Mouse (Mus musculus) thymus, postnatal 0 days (tissue): ENCODE measurements around the gene Spats2l. TPM values are rescaled to one million over a fixed set of nuclear protein-coding genes. Genes with fewer than 3 reads are reported as not detected.

Experiments used
- DNase-seq: peaks from one replicate; pipeline ENCODE4 v3.0.0-alpha.2; 2015; ENCODE audit warnings: low spot score
- polyA plus RNA-seq: library from polyadenylated mRNA; unstranded; fragments of >200 nt; fragmentation: Nextera tagmentation; extraction: Ambion mirVana; gene quantifications from 2 replicates; pipeline ENCODE4 v1.2.1, GENCODE M21; 2015

The Spats2l gene
- polyA plus RNA-seq, result 36.3 and 41.2 TPM in 2 replicates

DNA sequence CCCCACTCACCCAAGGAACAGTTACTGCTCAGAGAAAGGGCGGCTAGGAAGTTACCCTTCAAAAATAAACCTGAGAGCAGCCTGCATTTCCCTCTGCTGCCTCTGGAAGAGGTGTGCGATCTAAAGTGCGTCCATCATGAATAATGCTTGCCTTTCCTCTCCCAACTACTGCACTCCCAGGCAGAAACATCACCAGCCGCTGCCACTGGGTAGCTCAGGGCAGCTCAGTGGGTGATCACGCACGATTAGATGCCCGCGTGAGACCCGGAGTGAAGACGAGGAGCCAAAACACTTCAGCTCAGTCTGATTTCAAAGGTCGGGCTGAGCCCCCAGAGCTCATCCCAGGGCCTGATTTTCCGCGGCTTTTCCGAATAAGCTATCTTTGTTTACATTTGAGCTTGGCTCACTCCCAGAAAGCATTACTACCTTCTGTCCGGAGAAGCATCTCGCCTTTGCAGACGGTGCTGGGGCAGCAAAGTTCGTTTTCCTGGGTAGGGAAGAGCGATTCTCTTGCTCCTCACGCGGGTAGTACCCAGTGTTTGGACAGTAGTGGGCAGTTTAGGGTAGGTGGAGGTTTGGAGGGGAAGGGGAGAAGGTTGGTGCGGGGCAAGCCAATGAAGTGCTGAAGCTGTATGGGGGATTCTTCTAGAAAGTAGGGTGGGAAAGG lies at the start of gene Spats2l:
TSS of gene Spats2l (plus strand) at position 162 of the 667 bp plus-strand sequence.
- peak; percentile 30 for DNase-seq

DNA sequence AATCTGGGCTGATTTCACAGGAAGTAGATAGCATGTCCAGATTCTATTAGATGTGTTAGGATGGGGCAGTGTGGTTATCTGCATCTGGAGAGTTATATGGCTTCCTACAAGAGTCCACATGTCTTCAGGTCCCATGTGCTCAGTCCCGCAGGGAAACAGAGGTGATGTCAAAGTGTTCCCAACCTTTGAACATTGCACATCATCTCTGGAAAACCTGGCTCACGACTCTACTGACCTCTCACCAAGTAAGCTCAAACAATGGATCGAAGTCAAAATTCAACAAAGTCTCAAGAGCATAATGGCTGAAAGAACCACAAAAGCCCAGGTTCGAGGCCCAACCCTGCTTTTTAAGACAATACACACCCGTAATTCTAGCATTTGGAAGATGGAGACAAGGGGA lies 48.7 kb upstream of the Spats2l start:
- DNase-seq, result no peak

DNA sequence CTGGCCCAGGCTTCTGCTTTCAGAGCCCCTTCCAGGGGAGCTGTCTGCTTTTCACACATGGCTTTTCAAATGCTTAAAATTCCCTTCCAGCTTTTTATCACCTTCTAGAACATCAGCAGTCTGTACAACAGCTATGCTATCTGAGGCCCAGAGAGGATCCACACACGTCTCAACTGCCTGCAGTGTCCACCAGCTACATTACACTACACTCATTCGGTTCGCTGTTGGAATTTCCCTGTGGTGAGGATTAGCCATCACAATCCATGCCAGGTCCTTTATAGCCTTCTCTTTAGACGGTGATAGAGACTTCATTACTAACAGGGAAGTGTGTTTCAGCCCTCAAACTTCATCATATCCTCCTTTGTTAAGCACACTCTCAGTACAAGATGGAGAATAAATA lies 38.1 kb upstream of the Spats2l start:
- no peak for DNase-seq

DNA sequence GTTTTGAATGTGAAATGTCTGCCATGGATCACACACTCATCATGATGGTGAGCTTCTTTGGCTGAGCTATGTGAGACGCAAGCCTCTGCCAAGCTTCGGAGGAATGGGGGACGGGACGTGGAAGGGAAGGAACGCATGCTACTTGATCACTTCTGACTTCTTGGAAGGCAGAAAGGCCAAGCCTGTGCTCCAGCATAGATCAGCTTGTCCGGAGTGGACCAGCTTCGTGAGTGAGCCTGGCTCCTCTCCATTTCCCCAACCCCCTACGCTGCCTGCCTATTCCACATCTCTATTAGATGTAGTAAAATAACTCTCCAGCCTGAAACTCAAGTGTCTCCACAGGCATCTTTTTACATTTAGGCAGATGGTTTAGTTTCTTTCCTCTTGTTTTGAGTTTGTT lies 32.2 kb upstream of the Spats2l start:
- no peak for DNase-seq

DNA sequence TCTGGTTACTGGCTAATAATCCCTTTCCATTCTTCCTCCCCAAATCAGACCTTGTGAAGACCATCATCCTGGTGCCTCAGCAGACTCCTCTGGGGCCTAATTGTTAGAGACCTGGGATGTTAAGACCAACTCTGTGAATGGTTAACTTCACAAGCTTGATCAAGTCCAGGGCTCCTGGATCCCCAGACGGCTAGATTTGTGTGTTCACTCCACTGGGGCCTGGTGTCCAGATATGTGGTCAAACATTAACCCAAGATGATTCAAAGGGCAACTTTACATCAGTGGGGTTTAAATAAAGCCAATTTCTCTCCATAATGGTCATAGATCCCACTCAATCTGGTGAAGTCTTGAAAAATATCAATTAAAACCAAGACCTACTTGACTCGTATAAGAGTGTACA lies 31.7 kb upstream of the Spats2l start:
- no peak for DNase-seq

DNA sequence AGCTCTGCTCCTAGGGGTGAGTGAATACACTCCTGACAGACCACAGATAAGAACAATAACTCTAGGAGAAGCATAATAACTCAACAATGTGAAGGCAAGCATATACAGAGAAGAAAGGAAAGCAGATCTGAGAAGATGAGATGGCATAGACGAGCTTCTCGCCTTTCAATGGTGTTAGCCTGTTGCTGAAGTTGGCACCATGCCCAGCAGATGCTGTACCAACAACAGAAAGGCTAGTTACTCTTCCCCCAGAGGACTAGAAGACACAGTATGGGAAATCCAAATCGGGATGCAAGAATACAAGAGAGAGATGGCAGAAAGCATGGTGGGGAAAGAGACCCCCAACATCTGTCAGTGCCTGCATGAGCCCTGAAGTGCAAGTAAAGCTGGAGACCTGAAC lies 22.2 kb upstream of the Spats2l start:
- no peak for DNase-seq

DNA sequence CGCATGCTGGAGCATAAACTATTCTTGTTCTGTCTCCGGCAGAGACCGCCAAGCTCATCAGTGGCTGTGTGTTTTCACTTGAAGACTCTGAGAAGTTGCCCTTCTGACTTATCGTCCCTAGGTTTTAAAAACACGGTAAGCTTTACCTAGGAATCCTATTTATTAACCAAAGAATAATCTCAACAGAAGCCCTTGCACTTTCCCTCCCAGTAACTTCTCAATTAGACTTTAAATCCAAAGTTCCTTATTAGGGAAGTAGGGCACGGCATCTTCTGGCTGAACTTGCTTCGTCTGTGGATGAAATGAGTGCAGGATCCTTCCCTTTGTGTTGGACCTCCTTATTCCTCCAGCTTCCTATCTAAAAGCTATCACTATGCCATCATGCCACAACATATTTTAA lies 7.6 kb upstream of the Spats2l start:
- no peak for DNase-seq

DNA sequence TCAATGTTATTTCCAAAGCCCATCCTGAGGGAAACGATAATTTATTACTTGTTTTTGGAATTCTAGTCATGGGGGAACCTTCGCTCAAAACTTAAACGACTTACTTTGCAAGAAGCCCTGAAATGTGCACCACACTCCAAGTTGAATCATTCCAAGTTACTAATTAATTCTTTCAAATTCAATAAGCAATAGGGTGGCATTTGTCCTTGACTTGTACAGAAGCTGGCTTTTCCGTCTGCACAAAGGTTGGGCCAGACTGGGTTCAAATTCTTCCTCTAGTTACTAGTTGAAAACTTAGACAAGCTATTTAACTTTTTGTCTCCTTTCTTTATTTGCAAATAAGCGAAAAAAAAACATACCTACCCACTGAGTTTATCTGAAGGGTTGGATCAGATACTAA lies 636 bp upstream of the Spats2l start:
- no peak for DNase-seq

DNA sequence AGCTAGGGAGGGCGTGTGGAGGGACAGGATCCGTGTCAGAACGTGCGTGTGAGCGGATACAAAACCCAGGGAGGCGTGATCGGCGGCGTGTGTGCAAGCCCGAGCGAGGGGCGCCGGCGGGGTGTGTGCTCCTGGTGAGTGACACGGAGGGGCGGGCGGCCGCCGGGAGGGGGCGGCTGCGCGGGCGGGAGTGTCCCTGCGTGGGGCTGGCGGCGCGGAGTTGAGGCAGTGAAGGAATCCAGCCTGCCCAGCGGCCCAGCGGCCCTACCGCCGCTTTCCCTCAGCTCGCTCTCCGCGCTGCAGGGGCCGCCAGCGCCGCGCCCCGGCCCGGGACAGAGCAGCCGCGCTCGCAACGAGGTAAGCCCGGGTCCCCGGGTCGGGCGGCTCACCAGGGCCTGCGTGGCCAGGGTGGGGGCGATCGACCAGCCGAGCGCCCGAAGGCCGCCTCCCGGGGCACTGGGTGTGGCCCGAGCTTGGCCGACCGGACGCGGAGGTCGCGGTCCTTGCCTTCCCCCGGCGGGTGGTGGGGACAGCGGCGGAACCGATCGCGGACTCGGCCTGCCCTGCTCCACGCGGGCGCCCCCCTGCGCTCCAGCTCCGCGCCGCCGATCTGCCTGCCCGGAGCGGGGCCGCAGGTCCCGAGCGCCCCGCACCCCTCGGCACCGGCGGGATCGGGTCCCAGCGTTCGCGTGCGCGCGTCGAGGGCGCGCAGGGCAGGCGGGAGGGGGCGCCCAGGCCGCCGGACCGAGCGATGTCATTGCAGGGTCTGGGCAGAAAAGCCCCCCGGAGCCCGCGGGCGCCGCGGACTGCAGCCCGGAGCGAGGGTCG lies 920 bp downstream of the Spats2l start:
- DNase-seq, result peak; percentile 41

DNA sequence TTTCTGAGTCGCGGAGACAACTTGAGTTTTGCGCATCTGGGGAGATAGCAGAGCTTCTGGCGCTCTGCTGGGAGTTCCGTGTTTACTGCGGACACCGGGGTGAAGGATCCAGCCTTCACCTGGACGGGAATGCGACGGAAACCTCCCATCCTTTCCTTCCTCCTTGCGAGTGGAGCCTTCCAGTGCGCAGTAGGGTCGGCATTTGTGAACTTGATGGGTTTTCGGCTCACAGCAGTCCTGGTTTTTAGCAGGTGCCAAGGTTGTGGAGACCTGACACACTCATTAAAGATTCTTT lies 1.5 kb downstream of the Spats2l start:
- DNase-seq, result peak; percentile 5

DNA sequence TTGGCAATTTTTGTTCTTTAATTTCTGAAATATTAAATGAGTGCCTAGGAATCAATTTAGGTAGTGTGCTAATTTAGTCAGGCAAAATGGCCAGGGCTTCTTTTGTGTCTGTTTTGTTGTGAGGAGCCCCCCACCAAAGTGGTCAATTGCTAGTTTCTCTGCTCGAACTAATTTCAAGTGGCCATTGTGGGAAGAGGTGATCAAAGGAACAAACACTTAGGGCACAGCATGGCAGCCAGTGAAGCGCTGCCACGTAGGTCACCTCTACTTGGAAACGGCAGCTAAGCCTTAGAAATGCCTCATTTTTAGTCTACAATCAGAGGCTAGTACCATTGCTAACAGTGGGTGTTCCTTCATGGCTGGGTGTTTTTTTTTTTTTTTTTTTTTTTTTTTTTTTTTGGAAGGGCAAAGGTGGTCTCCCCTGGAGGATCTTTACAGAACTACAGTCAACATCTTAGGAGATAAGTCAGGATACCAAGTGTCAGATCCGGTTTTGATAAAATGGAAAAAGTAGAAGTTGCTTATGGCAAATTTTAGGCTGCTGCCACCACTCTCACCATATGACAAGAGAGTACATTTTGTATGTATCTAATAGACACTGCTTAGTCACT lies 2.8 kb downstream of the Spats2l start:
- DNase-seq, result no peak

DNA sequence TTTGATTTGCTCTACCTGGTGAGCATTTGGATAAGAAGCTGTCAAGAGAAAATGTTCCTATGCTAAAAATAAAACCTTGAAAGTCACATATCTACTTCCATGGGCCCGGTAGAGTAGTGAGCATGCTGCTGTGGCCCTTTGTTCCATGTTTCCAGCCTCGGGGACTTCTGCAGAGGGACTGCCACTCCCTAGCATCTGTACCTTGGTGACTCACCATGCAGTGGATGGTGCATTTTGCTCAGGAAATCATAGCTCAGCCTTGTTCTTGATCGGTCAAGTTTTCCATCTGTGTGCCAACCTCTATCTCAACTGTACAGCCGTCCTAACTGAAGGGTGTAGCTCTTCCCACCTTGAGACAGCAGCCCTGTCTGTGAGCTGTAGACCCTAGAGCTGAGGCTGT lies 10.3 kb downstream of the Spats2l start:
- no peak for DNase-seq

DNA sequence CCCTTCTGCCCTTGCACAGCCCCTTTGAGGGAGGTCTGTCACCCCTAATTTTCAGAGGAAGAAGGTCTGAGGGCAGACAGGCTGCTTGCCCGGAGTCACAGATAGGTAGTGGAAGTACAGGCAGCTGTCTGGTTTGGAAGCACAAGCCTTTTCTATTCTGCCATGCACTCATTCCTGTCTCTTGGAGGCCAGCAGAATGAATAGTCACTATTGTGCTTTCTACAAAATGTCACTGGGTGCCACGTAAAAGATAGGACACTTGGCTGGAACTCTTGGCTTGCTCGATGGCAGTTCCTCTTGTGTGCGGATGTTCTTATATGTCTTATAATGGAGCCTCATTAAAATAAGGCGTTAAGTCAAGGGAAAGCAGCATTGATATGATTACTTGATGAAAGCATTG lies 15.9 kb downstream of the Spats2l start:
- DNase-seq, result no peak

DNA sequence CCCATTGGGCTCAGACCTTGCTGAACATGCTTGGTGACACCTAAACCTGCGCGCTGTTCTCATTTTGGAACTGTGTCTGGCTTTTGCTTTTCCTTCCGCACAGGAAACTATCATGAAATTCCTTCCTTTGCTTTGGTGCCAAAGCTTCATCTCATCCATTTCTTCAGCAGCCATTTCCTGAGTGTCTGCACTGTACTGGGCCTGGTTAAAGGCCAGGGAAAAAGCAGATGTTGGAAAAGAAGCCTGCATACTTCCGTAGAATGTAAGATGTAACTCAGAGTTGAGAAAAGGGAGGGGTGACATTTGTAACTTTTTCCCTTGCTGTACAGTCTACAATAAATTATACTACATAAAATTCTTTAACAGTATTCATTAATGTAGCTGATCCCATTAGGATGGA lies 18.2 kb downstream of the Spats2l start:
- DNase-seq, result no peak

DNA sequence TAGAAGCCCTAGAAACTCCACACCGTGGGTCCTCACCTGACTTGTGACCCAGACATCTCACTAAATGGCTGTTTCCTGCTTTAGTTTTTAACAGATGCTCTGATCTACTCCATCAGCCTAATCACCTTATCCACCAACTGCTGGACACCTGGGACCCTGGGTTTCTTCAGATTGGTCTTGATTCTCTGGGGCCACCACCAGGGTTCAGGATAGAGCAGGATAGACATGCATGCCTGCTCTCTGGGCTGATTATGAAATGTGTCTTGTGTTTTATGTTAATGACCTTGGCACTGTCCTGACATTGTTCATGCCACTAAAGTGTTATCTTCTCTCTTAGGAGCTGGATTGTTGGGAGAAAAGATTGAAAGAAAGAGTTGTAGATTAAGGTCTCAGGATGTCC lies 21.9 kb downstream of the Spats2l start:
- no peak for DNase-seq

DNA sequence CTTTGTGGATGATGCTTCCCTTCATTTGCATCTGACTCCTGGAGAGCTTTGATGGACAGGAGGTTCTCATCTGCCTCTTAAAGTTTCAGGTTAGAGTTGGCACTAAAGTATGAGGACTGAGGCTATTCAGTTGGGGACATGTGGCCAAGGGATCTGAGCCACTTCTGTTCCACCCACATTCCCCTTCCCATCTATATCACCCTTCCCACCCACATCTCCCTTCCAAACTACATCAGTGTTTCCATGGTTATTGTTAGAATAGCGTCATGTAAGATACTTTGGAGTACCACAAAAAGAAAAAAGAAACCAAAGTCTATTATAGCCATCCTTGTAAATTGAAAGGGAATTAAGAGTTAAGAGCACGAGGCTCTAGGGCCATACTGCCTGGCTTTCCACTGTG lies 25.4 kb downstream of the Spats2l start:
- DNase-seq, result no peak

DNA sequence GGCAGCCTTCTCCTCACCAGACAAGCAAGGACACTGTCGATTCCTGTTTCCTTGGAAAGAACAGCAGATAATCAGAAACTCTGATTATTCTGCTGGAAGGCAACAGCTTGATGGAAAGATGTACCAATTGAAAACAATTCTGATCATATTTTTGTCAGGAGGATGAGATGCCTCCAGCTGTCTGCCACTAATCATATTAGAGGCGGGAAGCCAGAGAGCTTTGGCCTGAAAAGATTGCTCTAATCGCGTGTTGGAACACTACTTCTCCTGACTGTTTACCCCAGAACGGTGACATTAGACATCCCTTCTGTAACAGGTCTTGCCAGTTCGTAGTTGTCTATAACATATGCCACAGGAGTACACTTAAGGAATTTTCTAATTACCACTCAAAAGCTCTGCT lies 26.9 kb downstream of the Spats2l start:
- no peak for DNase-seq

DNA sequence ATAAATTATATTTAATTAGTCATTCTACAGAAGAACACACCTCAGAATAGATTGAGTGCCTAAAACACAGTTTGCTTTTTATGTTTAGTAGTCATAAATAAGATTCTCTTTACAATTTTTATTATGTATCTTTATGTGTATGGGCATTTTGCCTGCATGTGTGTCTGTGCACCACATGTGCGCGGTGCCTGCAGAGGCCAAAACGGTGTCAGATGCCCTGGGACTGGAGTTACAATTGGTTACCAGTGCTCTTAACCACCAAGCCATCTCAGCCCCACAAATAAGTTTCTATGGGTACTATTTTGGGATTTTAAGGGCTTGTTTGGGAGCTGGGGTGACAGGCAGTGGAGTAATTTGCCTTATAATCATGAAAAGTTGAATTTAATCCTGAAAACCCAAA lies 32.2 kb downstream of the Spats2l start:
- DNase-seq, result no peak

DNA sequence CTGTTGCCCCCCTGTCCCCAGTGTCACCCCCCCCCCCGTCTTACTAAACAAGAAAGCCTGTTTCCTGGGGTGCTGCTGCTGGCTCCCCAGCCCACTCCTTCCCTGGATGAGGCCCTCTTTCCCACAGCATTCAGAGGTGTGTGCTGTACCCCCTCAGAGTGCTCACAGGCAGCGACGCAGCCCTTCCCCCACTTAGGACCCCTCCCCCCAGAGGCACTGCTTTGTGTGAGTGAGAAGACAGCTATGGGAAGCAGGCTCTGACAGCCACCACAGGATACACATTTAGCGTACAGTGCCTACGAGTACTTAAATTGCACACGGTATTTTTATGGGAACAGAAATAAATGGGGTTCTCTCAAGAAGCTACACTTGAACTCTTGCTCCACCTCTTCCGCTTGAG lies 33.9 kb downstream of the Spats2l start:
- DNase-seq, result no peak

DNA sequence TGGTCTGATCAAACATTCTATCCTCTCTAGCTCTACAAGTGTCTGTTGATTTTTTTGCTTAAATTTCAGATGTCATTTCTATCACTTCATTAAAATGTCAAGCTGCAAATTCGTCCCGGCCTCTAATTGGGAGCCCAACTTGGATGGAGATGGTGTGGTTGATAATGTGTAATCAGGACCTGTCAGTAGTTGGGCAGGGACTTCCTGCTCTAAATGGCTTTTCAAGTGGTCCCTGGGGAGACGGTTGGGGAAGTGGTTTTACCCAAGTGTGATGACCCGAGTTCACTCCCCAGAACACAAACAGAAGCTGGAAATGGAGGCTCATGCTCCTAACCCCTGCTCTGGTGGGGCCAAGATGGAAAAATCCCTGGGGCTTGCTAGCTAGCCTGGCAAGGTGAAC lies 36.3 kb downstream of the Spats2l start:
- no peak for DNase-seq

DNA sequence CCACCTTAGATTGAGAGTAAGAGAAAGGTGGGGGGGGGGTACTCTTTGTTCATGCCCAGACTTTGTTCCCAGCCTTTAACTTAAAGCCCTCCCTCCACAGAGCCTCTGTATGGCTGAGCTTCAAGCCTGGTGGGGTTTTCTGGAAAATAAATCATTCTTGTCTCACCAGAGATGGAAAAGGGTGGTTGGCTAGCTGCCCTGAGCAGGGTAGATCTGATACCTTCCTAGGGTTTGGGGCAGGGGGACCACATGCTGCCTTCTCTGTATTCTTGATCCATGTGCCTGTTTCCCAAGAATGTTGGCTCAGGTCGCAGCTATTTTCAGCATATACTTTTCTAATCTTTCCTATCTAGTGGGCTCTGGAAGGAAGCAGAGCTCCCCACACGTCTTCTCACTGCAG lies 43.1 kb downstream of the Spats2l start:
- no peak for DNase-seq

DNA sequence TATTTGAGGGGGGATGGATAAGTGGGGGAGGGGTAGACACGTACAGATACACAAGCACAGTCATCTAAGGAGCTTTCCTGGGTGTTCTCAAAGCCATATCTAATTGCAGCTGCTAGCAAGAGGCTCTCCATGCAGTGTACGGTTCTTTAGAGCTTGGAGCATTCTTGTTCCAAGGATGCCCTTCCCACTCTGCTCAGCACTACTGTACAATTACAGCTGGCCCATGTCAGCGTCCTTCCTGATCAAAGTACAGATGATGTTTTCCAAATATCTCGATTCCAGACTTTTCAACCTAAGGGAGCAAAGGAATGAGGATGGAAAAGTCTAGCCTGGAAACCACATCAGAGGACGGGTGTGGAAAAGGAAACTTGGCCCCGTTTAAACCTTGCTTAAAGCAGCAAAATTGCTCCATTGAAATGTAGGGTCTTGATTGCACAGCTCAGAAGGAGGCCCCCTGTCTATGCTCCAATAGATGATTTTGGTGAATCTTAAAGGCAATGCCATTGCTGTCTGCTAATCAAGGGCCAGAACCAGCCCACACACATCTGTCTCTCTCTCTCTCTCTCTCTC lies 46.6 kb downstream of the Spats2l start:
- DNase-seq, result no peak
